Mouse (Mus musculus): ENCODE measurements around the gene 2010111I01Rik.
A peak's percentile ranks its signal among the peaks of the same experiment; 100 is the strongest.

Gene 2010111I01Rik

DNA sequence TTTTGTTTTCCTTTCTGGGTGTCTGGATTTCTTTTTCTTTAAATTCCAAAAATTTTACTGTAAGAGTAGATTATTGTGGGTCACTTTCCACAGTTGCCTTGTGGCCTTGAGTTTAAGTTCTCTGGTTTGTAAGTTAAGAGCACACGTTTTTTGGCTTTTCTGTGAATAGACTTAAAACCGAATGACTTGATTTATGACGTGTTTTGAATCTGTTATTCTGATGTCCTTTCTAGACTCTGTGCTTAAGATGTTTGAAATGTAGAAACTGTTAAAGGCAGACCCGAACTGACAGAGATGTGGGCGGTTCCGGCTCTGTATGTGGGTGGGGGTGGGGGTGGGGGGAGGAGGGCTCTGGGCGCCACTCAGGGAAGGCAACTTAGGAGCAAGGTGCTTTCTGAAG is 282.3 kb downstream of the 2010111I01Rik start:
- no peak for DNase-seq

DNA sequence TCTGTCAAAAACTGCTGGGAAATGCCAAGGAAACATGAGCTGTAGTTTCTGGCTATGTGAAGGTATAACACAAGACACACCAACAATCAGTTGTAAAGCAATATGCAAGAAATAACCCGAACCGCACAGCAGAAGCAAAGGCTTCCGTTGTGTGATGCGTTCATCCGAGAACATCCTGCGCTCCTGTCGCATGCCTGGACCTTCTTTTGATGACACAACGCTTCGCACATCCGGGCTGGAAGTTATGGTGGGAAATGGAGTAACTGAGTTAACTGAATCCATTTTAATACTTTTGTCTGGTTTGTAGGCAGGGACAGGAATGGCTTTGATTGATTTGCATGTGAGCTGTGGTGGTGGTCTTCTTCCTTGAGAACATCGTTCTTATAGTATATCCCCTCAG is 282.9 kb downstream of the 2010111I01Rik start:
- no peak for DNase-seq

DNA sequence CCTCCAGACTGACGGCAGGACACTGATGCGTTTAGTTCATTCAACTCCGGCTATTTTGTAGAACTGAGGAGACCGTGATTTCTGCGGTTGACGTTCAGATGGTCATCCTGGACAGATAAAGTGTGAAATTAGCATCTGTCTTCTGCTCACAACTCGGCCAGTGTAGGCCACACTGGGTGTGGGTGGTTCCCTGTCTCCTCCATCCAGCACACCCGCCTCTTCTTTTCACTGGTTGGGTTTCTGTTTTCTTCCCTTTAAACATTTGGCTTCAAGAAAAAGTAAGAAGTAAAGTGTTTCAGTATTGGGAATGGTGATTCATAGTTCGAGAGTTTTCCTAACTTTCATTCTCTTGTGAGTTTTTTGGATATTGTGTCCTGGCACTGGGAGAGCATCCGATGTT is 283.6 kb downstream of the 2010111I01Rik start:
- DNase-seq = no peak

DNA sequence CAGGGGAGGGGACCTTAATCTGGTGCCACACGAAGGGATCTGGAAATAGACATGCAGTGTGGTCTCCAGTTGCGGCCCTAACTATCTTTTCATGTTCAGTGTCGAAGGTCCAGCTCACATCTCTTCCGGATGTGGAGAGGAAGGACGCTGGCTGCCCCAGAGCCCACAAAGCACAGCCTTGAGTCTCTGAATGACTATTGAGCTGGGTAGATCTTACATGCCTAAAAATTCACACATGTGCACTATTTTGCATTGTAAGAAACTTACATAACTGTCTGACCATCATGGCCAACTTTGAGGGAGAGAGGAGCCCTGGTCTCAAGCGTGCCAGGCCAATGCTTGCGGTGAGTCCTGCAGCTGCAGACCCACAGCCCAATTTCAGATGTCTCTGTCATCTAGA is 284.5 kb downstream of the 2010111I01Rik start:
- DNase-seq = no peak

DNA sequence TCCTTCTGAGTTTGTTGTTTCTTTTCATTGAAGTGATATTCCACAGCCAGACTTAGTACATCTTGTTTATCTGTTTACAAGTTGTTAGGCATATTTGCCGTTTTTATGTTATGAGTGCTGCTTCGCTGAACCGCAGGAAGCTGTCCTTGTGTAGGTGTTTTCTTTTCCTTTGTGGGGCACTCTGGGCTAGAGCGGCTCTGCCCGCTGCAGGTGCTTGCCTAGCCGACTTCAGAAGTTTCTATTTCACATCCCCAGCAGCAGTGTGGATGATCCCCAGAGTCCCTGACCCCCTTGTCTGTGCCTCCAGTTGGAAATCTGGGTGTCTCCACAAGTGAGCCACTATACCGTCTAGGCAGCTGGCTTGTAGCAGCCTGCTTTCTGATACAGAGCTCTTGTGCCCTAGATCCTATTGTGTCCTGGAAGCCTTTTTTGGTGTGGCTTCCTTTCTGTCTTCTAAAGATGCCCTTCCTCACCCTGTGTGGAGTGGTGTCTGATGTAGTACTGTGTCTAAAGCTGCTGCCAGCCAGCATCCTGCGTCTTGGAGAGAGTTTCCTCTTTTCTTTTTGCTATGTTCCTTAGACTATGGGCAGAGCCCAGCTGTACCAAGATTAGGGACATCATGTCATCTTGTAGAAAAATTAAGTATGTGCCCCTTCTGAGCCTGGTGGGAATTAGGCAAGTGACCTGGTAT is 285.2 kb downstream of the 2010111I01Rik start:
- DNase-seq = no peak

DNA sequence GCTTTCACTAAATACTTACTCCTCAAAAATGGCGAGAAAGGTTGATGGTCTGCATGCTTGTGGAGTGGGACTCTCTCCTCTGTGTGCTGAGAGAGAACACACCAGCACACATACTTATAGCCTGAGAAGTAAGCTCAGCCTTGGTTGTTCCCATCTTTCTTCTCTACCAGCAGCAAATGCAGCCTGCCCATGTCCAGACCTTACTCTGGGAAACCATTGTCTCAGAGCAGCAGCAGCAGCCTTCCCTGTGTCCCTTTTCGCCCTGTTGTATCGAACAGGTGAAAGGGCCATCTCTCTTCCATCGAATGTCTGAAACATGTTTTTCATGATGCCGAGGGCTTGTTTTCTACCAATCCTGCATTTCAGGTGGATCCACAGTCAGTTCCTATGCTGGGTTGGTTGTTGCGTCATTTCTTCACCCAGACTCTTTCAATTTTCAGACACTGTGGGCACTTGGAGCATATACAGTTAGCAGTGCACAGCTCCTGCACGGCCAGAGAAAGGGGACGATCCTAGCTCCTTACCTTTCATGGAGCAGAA is 285.8 kb downstream of the 2010111I01Rik start:
- no peak for DNase-seq

DNA sequence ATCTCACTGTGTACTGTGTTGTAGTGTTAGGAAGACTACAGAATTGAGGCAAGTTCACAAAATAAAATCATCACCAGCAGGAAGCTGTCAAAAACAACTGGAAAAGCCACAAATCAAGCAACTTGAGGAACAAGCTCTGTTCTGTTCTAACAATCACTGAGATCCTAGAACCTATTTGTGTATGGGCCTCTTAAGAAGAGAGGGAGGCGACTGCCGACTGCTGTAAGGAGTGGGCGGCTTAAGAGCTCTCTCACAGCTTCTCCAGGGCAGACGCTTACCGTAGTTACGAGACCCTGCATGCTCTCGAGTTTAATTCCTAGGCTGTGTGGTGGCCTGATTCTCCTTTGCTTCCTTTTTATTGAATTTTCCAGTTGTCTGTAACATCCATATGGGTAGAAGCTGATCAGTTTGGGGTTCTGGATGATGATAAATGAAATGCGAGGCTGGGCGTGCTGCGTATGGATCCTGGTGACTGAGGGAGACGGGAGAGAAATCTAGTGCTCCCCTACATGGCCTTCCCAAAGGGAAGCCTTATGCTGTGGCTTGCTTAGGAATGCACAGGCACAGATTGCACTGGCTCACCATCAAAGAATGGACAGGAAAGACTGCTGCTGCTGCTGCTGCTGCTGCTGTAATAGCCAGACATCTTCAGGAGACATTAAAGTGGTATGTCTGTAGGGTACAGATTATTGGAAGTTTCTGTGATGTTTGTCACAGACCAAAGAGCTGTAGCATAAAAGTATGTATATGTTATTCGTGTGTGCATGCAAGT is 286.6 kb downstream of the 2010111I01Rik start:
- DNase-seq = no peak

DNA sequence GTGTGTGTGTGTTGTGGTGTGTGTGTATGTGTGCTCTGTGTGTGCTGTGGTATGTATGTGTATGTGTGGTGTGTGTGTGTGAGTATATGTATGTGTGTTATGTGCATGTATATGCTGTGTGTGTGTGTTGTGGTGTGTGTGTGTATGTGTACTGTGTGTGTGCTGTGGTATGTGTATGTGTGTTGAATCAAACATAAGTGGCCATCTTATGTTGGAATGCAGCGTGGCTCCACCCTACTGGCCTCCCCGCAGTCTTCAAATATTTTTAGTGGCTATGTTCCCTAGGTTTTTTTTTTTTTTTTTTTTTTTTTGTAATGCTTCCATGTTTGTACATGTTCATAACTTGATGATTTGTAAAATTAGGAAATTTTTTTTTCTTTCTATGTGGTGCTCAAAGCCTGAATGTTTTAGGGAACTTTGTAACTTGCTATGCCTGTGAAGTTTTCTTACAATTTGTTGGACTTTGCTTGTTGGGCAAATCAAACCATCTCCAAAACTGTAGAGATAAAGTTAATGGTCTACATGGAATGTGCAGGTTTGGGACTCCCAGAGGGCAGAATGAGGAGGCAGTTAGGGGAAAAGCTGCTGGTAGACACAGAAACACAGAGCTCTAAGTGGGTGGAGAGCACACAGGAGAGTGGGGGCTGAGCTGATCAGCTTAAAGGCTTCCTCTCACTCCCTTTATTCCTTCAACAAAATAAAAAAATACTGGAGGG is 287.8 kb downstream of the 2010111I01Rik start:
- no peak for DNase-seq

DNA sequence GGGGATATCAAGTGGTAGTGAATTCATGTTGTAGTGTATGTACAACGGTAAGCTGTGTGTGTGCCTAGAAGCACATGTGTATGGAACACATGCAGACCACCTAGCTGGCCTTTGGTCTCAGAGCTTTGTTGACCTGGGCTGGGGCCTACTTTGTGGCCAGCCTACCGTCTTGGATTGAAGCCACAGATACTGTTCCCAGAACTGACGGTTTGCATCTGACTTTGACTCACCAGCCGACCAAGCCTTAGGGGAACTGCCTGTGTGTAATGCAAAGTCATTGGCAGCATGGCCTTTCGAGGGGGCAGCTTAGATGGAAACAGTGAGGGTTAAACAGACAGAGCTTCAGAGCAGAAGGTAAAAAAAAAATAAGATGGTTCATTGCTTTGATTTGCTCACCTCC is 288.5 kb downstream of the 2010111I01Rik start:
- no peak for DNase-seq

DNA sequence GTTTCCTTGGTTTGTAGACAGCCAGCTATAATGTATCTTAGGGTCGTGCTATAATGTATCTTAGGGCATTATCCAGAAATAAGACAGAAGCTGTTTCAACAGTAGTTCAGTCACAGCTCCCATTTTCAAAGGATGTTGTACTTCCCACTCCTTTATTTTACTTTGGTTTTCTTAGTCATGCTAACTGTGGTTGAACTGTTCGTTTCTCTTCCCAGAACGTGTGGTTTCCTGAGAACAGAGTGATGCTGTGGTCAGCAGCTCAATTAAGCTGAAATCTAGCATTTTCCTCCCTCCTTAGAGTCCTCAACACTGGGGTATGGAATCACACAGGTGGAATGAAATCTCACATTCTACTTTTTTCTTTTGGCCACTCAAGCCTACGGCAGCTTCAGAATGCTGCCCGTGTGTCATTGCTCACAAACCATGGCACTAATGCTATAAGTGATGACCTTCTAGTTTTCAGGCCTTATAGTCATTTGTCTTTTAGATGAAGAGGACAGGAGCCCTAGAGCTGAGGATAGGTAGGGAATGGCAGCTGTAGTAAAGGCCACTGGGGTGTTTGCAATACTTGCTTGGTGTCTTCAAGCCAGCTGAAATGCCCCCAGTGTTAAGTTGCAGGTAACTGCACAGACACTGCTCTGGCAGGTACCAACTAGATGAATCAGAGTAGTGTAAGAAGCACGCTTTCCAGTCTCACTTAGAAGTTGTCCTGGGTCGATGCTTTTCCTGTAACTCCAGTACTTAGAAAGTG is 289.4 kb downstream of the 2010111I01Rik start:
- DNase-seq = no peak

DNA sequence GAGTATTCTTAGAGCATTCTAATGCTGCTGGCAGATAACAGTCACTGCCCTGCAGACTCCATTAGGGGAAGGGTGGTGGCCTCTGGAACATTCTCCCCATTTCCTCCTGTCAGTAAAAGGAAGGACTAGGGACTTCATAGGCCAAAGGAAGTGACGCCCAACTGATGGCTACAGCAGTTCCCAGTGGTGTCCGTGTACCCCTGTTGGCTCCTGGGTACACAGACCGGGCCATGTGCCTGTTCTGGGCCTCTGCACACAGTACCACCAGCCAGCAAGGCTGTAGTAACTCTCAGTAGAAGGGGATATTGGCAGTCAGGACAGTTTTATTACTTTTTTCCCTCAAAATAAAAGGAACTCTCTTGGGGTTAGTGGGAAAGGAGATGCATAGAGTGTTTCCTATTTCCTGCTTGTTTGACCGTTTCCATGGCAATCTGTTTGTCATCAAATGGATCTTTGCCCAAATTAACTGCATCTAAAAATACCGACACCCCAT is 290.9 kb downstream of the 2010111I01Rik start:
- DNase-seq = peak; percentile 77

DNA sequence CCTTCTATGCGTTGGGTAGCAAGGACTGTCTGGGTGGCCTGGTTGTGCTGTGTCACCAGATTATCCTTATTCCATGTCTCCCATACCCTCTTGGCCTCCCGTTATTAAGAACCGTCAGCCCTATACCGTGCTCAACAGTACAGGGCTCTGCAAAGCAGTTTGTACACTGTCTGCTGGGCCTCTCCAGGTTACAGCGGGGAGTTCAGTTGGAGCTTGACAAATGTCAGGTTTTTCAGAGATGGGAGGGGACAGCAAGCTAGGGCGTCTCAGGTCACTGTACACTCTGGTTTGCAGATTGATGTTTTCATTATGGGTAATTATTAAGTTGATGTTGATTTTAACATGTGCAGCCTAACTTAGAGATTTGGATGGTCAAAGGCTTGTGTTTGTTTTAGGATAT is 291.5 kb downstream of the 2010111I01Rik start:
- no peak for DNase-seq

DNA sequence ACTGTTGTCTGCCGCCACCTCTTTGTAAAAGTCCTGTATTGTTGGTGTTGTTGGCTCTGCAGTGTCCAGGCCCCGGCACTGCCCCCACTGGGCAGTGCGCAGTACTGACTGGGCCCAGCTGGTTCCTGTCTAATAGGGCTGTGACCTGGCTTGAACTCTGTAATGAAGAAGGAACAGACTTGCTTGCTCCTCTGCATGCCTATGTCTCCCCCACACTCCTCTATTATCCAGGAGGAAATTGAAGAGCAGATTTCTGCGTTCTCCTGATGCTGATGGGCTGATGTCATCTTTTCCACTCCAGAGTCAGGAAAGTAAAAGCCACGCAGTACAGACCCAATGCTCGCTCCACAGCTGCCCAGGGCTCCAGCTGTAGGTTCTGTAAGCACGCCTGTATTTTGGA is 292.1 kb downstream of the 2010111I01Rik start:
- peak; percentile 81 for DNase-seq

DNA sequence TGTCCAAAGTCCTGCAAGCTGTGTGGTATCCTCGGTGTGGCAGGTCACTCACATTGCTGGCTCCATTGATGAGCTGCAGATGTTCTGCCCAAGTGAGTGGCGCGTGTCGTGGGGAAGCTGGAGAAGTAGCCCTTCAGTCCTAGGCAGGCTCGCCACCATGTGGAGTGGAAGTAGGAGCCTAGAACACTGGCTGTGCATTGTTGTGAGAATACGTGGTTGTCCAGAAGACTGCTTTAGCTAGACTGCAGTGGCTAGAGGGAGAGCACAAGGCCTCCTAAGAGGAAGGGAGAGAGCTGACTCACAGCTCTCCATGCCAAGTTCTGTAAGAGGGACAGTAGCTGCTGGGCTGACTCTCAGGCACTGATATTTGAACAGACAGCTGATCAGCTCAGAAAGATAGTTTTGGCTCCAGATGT is 293.5 kb downstream of the 2010111I01Rik start:
- peak; percentile 59 for DNase-seq

DNA sequence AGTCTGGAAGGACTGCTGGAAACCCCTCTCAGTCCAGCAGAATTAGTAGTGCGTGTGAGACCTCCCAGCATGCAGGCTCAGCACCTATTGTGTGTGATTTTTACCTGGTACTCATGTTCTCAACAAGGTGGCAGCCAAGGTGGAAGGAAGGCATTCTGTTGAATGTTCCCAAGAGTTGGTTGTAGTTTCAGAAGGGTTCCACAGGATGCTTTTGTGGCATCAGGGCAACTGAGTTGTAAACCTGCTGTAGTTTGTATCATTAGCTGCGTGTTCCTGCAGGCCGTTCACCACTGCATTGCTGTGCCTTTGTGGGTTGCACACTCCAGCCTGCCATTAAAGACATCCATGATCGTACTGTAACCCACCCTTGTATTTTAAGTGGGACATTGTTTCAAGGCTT is 294.0 kb downstream of the 2010111I01Rik start:
- DNase-seq = no peak

DNA sequence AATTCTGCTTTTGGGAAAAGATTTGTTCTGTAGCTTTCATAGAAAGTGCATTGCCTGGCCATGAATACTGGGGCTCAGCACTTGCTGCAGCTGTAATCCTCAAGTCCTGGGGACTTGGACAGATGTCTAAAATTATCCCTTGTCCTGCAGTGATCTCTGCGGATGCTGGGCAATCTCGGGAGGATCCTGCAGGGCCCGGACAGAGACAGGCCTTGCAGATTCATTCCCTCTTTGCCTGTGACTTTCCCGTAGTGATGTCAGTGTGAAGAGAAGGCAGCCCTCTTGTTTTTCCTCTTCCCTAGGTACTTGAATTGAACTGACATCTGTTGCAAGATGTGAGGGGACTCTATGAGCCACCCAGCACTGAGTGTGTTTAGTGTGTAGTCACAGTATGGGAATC is 295.4 kb downstream of the 2010111I01Rik start:
- DNase-seq = no peak

DNA sequence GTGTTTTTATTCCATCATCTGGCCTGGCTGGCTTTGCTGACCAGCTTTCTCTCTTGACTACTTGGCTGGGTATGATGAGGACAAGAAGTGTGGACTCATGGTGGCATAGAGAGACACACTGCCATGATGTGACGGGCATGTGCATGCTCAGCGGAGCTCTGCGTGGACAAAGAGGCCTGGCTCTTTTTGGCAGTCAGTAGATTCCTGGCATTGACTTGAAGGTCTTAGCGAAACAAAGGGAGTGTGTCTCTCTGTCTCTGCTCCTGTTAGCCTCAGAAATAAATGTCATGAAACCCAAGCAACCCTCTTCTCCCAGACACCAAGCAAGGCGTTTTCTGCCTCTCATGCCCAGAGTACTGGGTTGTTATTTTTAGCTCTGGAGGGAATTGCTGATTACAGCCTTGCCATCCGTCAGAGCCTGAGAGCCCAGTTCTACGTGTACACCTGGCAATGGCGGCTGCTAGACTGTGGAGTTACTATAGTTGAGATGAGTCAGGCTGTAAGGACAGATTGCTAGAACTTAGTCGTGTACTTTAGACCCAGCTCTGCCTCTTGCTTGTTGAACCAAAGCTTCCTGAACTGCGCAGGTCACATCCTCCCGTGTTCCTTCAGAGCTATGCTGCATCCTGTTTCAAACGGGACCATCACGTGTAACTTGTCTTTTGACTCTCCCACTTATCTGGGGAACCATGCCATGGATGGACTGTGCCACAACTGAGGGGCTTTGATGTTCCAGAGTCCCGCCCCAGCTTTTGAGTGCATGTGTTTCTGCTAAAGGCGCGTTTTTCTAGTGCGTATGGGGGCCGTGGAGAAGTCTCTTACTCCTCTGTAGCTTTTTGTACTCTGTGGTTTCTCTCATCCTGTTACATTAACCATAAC is 296.3 kb downstream of the 2010111I01Rik start:
- DNase-seq = no peak

DNA sequence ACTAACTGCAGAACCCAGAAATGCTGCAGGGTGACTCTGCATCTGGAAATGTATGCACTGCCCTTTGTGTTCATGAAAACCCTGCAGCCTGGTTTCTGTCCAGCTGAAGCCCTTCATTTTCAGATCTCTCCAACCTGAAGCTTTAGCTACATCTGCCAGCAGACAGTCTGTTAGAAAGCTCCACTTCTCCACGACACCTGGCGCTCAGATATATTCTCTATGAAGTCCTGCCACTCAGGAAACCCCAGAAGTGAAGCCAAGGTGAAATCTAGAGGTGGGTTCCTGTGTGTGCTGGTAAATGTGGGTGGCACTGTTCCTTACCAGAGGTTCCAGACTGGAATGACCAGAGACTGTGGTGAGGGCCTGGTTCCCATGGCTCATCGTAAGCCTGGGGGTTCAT is 297.0 kb downstream of the 2010111I01Rik start:
- DNase-seq = no peak

DNA sequence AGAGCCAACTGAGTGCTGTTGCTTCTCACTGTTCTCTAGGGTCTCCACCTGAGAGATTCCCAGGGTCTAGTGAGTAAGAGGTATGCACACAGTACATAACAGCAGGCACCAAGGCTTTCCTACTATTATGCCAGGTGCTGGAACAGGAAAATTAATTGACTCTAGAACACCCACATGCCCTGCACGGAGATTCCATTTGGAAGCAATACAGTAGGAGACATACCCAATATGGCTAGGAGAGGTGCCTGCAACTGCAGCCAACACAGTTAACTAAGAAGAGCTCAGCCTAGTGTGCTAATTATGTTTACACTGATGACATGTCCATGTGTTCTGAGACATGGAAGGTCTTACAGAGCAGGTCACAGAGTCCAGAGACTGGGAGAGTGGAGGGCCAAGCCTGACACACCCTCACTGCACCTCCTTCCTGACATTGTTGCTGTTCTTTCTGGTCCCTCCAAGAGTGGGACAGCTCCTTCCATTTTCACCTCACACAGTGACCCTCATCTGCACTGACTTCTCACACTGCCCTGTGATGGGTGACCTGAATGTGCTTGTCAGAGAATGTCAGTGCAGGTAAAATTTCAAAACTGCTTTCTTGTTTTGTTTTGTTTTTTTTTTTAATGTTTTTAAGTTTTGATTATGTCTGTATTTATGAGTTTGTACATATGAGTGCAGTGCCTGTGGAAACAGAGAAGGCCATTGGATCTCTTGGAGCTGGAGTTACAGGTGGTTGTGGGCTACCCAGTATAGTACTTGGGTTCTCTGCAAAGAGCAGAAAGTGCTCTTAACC is 297.7 kb downstream of the 2010111I01Rik start:
- DNase-seq = no peak

DNA sequence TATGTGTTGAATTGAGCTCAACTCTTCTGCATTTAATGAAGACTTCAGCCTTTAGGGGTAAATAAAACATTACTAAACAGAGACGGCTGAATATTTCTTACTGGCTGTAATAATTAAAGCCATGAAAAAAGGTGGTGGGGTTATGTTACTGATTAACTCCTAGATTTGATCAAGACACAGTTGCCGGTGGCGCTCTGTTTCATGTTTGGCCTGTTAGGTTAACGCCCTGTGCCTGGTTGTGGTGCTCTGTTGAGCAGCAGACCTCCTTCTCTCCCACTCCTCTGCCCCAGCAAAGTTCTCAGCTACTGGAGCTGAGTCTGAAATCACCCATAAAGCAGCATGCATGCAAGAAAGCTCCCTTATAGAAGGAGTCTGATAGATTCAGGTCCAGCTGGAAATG is 303.7 kb downstream of the 2010111I01Rik start:
- DNase-seq = no peak

DNA sequence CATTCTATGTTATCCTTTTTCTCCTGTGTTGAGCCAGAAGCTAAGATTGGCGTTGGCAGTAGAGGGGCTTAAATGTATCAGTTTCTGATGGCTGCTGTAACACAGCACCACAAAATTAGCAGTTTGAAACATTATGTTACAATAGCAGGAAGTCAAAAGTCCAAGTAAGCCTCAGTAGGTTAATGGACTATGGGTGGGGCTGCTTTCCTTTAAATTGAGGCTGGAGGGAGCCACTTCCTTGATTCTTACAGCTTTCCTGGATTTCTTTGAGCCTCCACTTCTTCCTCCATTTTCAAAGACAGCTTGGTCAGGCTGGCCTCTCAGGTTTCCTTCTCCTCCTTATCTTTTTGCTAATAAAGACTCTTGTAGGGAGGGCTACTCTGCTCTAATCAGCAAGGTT is 304.1 kb downstream of the 2010111I01Rik start:
- DNase-seq = no peak

All from lung, postnatal 10 days (tissue).